Mouse (Mus musculus): ENCODE results near the gene Hmga2.

GRCm38 (mm10) chr10:120402966-120403365 lies 73.3 kb downstream of the Hmga2 start:
- TF ChIP-seq CTCF (IDR thresholded peaks at IDR 0.05; ENCODE audit: low read depth, low read length) (no peak), POLR2A (IDR thresholded peaks at IDR 0.05; ENCODE audit: borderline replicate concordance, low read depth, low read length) (no peak)
